Mouse (Mus musculus) embryonic facial prominence, embryonic 13.5 days (tissue): ENCODE results near the gene Cemip. TPM values are rescaled to one million over a fixed set of nuclear protein-coding genes. Genes with fewer than 3 reads are reported as not detected.

Experiments used
- ATAC-seq: fragments of 200-750 bp; cut with Nextera tagmentation; 2 replicates; pipeline ENCODE4 v1.8.0; 2017; ENCODE audit warnings: low read depth; ENCODE audit not compliant: insufficient number of reproducible peaks, insufficient read depth, low FRiP score, low TSS enrichment
- H3K27ac ChIP-seq: fragments of 300-500 bp; sonication (generic); 2 replicates; pipeline ENCODE4 v1.5.1; 2015; ENCODE audit warnings: moderate library complexity, mild to moderate bottlenecking, inconsistent platforms
- H3K27me3 ChIP-seq: fragments of 300-500 bp; sonication (generic); 2 replicates; pipeline ENCODE4 v1.6.1; 2015; ENCODE audit warnings: mild to moderate bottlenecking, inconsistent platforms
- H3K36me3 ChIP-seq: fragments of 300-500 bp; sonication (generic); 2 replicates; pipeline ENCODE4 v1.6.1; 2015; ENCODE audit warnings: mild to moderate bottlenecking, inconsistent platforms
- H3K4me1 ChIP-seq: fragments of 300-500 bp; sonication (generic); 2 replicates; pipeline ENCODE4 v1.6.1; 2015; ENCODE audit warnings: inconsistent platforms
- H3K4me2 ChIP-seq: fragments of 300-500 bp; sonication (generic); 2 replicates; pipeline ENCODE4 v1.6.1; 2015; ENCODE audit warnings: moderate library complexity, mild to moderate bottlenecking, inconsistent platforms
- H3K4me3 ChIP-seq: fragments of 300-500 bp; sonication (generic); 2 replicates; pipeline ENCODE4 v1.5.1; 2015; ENCODE audit warnings: mild to moderate bottlenecking, inconsistent platforms
- H3K9ac ChIP-seq: fragments of 300-500 bp; sonication (generic); 2 replicates; pipeline ENCODE4 v1.6.1; 2015; ENCODE audit warnings: mild to moderate bottlenecking, inconsistent platforms
- H3K9me3 ChIP-seq: fragments of 300-500 bp; sonication (generic); 2 replicates; pipeline ENCODE4 v1.6.1; 2016; ENCODE audit warnings: inconsistent platforms
- WGBS: fragments of 180-500 bp; shearing (Covaris S2); methylation state at CpG from one replicate; pipeline ENCODE4 v1.1.7; 2015; ENCODE audit warnings: mixed read lengths; 5-methylcytosine and 5-hydroxymethylcytosine counted together
- polyA plus RNA-seq: library from polyadenylated mRNA; unstranded; fragments of >200 nt; fragmentation: Nextera tagmentation; extraction: Ambion mirVana; gene quantifications from 2 replicates; pipeline ENCODE4 v1.2.1, GENCODE M21; 2015

Cemip gene
- polyA plus RNA-seq, 1 experiment from 2014 or later, result 0.25 TPM

GRCm38 (mm10) chr7:84116621-84117542, 30.6 kb upstream of the Cemip start:
- Histone ChIP-seq H3K9ac (no peak overlapping the region), H3K4me3 (no peak overlapping the region), H3K27me3 (no peaks in the 10 kb centered on the region), H3K9me3 (no peaks in the 10 kb centered on the region), H3K27ac (no peak overlapping the region), H3K36me3 (0 out of 2 replicates have a peak, but pooled peaks cover 10% of the 10 kb centered on the region), H3K4me2 (no peak overlapping the region), H3K4me1 (peaks cover 45% of the 10 kb centered on the region)
- no peak for ATAC-seq
- 37% methylated on average over 7 of the region's 7 CpGs for WGBS

- no peak overlapping the region for H3K9ac ChIP-seq
- H3K9me3 ChIP-seq, result no peaks in the 10 kb centered on the region
- no peak overlapping the region for H3K4me2 ChIP-seq
- no peak for ATAC-seq
- no peaks in the 10 kb centered on the region for H3K27me3 ChIP-seq
- 64% methylated on average over 2 of the region's 2 CpGs for WGBS
- H3K4me3 ChIP-seq, result no peak overlapping the region
- H3K36me3 ChIP-seq, result peaks cover 15% of the 10 kb centered on the region; the same call in 1 of the 2 replicates
- peaks cover 34% of the 10 kb centered on the region for H3K4me1 ChIP-seq
- no peak overlapping the region for H3K27ac ChIP-seq
Measured at GRCm38 (mm10) chr7:84115385-84115784, 29.1 kb upstream of the Cemip start.

- WGBS, result 60% methylated on average over 3 of the region's 3 CpGs
- Histone ChIP-seq H3K4me3 (no peak overlapping the region), H3K27ac (no peak overlapping the region), H3K27me3 (no peaks in the 10 kb centered on the region), H3K36me3 (peaks cover 20% of the 10 kb centered on the region; the same call in 1 of the 2 replicates), H3K4me1 (peaks cover 28% of the 10 kb centered on the region), H3K4me2 (no peak overlapping the region), H3K9me3 (no peaks in the 10 kb centered on the region), H3K9ac (no peak overlapping the region)
- no peak for ATAC-seq
Measured at GRCm38 (mm10) chr7:84114775-84115174, 28.5 kb upstream of the Cemip start.

GRCm38 (mm10) chr7:84113035-84113390, 26.7 kb upstream of the Cemip start:
- no peaks in the 10 kb centered on the region for H3K27me3 ChIP-seq
- peaks cover 30% of the 10 kb centered on the region for H3K36me3 ChIP-seq

GRCm38 (mm10) chr7:84112351-84113034, 26.2 kb upstream of the Cemip start:
- ATAC-seq, result no peak
- Histone ChIP-seq H3K4me3 (no peak overlapping the region), H3K4me2 (no peak overlapping the region), H3K27ac (no peak overlapping the region), H3K36me3 (peaks cover 30% of the 10 kb centered on the region), H3K9me3 (no peaks in the 10 kb centered on the region), H3K4me1 (peaks cover 19% of the 10 kb centered on the region), H3K27me3 (no peaks in the 10 kb centered on the region), H3K9ac (no peak overlapping the region)
- 80% methylated on average over 6 of the region's 6 CpGs for WGBS

More at GRCm38 (mm10) chr7:84113035-84113390, 26.7 kb upstream of the Cemip start:
- 64% methylated on average over 8 of the region's 8 CpGs for WGBS
- Histone ChIP-seq H3K4me3 (no peak overlapping the region), H3K4me1 (peaks cover 24% of the 10 kb centered on the region), H3K27ac (no peak overlapping the region), H3K9ac (no peak overlapping the region), H3K4me2 (no peak overlapping the region), H3K9me3 (no peaks in the 10 kb centered on the region)
- no peak for ATAC-seq

- Histone ChIP-seq H3K9me3 (no peaks in the 10 kb centered on the region), H3K36me3 (peaks cover 30% of the 10 kb centered on the region), H3K27ac (no peak overlapping the region), H3K27me3 (no peaks in the 10 kb centered on the region), H3K4me3 (no peak overlapping the region), H3K9ac (no peak overlapping the region), H3K4me2 (no peak overlapping the region), H3K4me1 (peaks cover 12% of the 10 kb centered on the region)
- no peak for ATAC-seq
- WGBS, result 83% methylated on average over 10 of the region's 10 CpGs
Measured at GRCm38 (mm10) chr7:84111716-84112350, 25.5 kb upstream of the Cemip start.

GRCm38 (mm10) chr7:84106942-84107341, 20.6 kb upstream of the Cemip start:
- H3K4me1 ChIP-seq, result no peaks in the 10 kb centered on the region
- no peak overlapping the region for H3K4me3 ChIP-seq
- no peak overlapping the region for H3K9ac ChIP-seq
- no peak overlapping the region for H3K27ac ChIP-seq
- no peak overlapping the region for H3K4me2 ChIP-seq
- H3K36me3 ChIP-seq, result peaks cover 21% of the 10 kb centered on the region
- no peak for ATAC-seq
- no peaks in the 10 kb centered on the region for H3K27me3 ChIP-seq
- no peaks in the 10 kb centered on the region for H3K9me3 ChIP-seq
- 93% methylated on average over 1 of the region's 1 CpGs for WGBS

- Histone ChIP-seq H3K9me3 (no peaks in the 10 kb centered on the region), H3K27ac (no peak overlapping the region), H3K4me2 (no peak overlapping the region), H3K9ac (no peak overlapping the region), H3K4me1 (no peaks in the 10 kb centered on the region), H3K27me3 (no peaks in the 10 kb centered on the region), H3K36me3 (no peaks in the 10 kb centered on the region), H3K4me3 (no peak overlapping the region)
- no peak for ATAC-seq
- WGBS, result 95% methylated on average over 1 of the region's 1 CpGs
Measured at GRCm38 (mm10) chr7:84102589-84102988, 16.3 kb upstream of the Cemip start.

- H3K4me2 ChIP-seq, result no peak overlapping the region
- H3K9me3 ChIP-seq, result no peaks in the 10 kb centered on the region
- WGBS, result 85% methylated on average over 3 of the region's 3 CpGs
- no peaks in the 10 kb centered on the region for H3K27me3 ChIP-seq
- H3K27ac ChIP-seq, result no peak overlapping the region
- H3K4me3 ChIP-seq, result no peak overlapping the region
- no peaks in the 10 kb centered on the region for H3K4me1 ChIP-seq
- H3K36me3 ChIP-seq, result no peaks in the 10 kb centered on the region
- no peak for ATAC-seq
- H3K9ac ChIP-seq, result no peak overlapping the region
Measured at GRCm38 (mm10) chr7:84100672-84101071, 14.4 kb upstream of the Cemip start.

GRCm38 (mm10) chr7:84098098-84098497, 11.8 kb upstream of the Cemip start:
- no peak for ATAC-seq
- 88% methylated on average over 1 of the region's 1 CpGs for WGBS

GRCm38 (mm10) chr7:84096501-84096900, 10.2 kb upstream of the Cemip start:
- Histone ChIP-seq H3K36me3 (no peaks in the 10 kb centered on the region), H3K27me3 (no peaks in the 10 kb centered on the region), H3K4me1 (no peaks in the 10 kb centered on the region), H3K4me2 (no peak overlapping the region), H3K9ac (no peak overlapping the region), H3K9me3 (no peaks in the 10 kb centered on the region), H3K4me3 (no peak overlapping the region), H3K27ac (no peak overlapping the region)
- 71% methylated on average over 6 of the region's 6 CpGs for WGBS
- no peak for ATAC-seq

More at GRCm38 (mm10) chr7:84098098-84098497, 11.8 kb upstream of the Cemip start:
- Histone ChIP-seq H3K9ac (no peak overlapping the region), H3K4me2 (no peak overlapping the region), H3K36me3 (no peaks in the 10 kb centered on the region), H3K27ac (no peak overlapping the region), H3K4me3 (no peak overlapping the region), H3K9me3 (no peaks in the 10 kb centered on the region), H3K27me3 (no peaks in the 10 kb centered on the region), H3K4me1 (no peaks in the 10 kb centered on the region)
